Comparison of ENCODE assay signal across 7 mouse cellular contexts in genomic region chr11:103990049-103990557, GRCm38 (mm10). TPM values are rescaled to one million over a fixed set of nuclear protein-coding genes. Genes with fewer than 3 reads are reported as not detected.
DNase-seq lines count a peak whose midpoint lies in the region; ATAC-seq lines count a peak whose summit lies in the region.
"Not testable (repeated sequence)": the region's sequence is repeated elsewhere in the genome, so short reads cannot be mapped to it uniquely, and the experiment has no call there.

No protein-coding gene starts in this region.

- H3K9ac ChIP-seq in forebrain, embryonic 14.5 days (ENCODE audit: low read length); heart, embryonic 14.5 days (ENCODE audit: low read length); intestine, embryonic 14.5 days (ENCODE audit: low read length); neural tube, embryonic 11.5 days (ENCODE audit: low read length): not testable (repeated sequence)

- H3K27me3 ChIP-seq in forebrain, embryonic 14.5 days (replicated peaks; ENCODE audit: control insufficient read depth, insufficient read depth, low read length); heart, embryonic 14.5 days (ENCODE audit: control insufficient read depth, insufficient read depth, low read length); intestine, embryonic 14.5 days (replicated peaks; ENCODE audit: control insufficient read depth, insufficient read depth, low read length); neural tube, embryonic 11.5 days (ENCODE audit: control insufficient read depth, insufficient read depth, low read length): not testable (repeated sequence)

- H3K4me1 ChIP-seq in forebrain, embryonic 14.5 days (ENCODE audit: control insufficient read depth, insufficient read depth, low read length); heart, embryonic 14.5 days (ENCODE audit: control insufficient read depth in 2 of 2, insufficient read depth in 2 of 2, low read length in 2 of 2); intestine, embryonic 14.5 days (replicated peaks; ENCODE audit: control insufficient read depth, insufficient read depth, low read length); neural tube, embryonic 11.5 days (ENCODE audit: control insufficient read depth, insufficient read depth, low read length): not testable (repeated sequence)

- not testable (repeated sequence) for H3K4me3 ChIP-seq in forebrain, embryonic 14.5 days (ENCODE audit: low read depth, low read length); heart, embryonic 14.5 days (ENCODE audit: control insufficient read depth in 1 of 2, insufficient read depth in 1 of 2, low read depth in 1 of 2, low read length in 2 of 2); intestine, embryonic 14.5 days (ENCODE audit: low read depth, low read length); neural tube, embryonic 11.5 days (ENCODE audit: low read depth, low read length)

- WGBS in forebrain, embryonic 14.5 days, result 11% methylated on average over 12 of the region's 12 CpGs
- WGBS in heart, embryonic 14.5 days, result 17% methylated on average over 12 of the region's 12 CpGs
- 15% methylated on average over 12 of the region's 12 CpGs for WGBS in intestine, embryonic 14.5 days
- 14% methylated on average over 12 of the region's 12 CpGs for WGBS in neural tube, embryonic 11.5 days

- H3K4me2 ChIP-seq in forebrain, embryonic 14.5 days (ENCODE audit: low read length); heart, embryonic 14.5 days (ENCODE audit: low read length); intestine, embryonic 14.5 days (ENCODE audit: low read length); neural tube, embryonic 11.5 days (ENCODE audit: low read depth): not testable (repeated sequence)

- H3K36me3 ChIP-seq in forebrain, embryonic 14.5 days (ENCODE audit: control insufficient read depth, insufficient read depth, low read length), result peaks cover 12% of the 10 kb centered on the region
- peaks cover 11% of the 10 kb centered on the region; the same call in 1 of the 2 replicates for H3K36me3 ChIP-seq in heart, embryonic 14.5 days (ENCODE audit: control insufficient read depth, insufficient read depth, low read length)
- not testable (repeated sequence) for H3K36me3 ChIP-seq in intestine, embryonic 14.5 days (ENCODE audit: control insufficient read depth, insufficient read depth, low read length); neural tube, embryonic 11.5 days (ENCODE audit: control insufficient read depth, insufficient read depth, low read length)

- intact Hi-C loops in left cerebral cortex, postnatal 4 days (cut with DNase I), result not testable (repeated sequence)

- H3K27ac ChIP-seq in forebrain, embryonic 14.5 days (ENCODE audit: low read depth, low read length); heart, embryonic 14.5 days (replicated peaks in 1 of 2; ENCODE audit: control insufficient read depth in 1 of 2, insufficient read depth in 1 of 2, low read depth in 2 of 2, low read length in 2 of 2); intestine, embryonic 14.5 days (ENCODE audit: low read depth); neural tube, embryonic 11.5 days (ENCODE audit: low read depth, low read length): not testable (repeated sequence)

- peak; percentile 8 to 28 for DNase-seq in adrenal gland, postnatal 36 days
- DNase-seq in forebrain, embryonic 14.5 days (ENCODE audit: low spot score), result peak; percentile 34
- DNase-seq in intestine, embryonic 14.5 days (ENCODE audit: low spot score), result not testable (repeated sequence)
- DNase-seq in left cerebral cortex, postnatal 4 days, result peak; percentile 12
- peak; percentile 26 for DNase-seq in lung, postnatal 14 days
- DNase-seq in neural tube, embryonic 11.5 days (ENCODE audit: low spot score), result peak; percentile 23

- H3K9me3 ChIP-seq in forebrain, embryonic 14.5 days (replicated peaks; ENCODE audit: control insufficient read depth, low read length); heart, embryonic 14.5 days (ENCODE audit: control insufficient read depth, low read length); intestine, embryonic 14.5 days (ENCODE audit: control insufficient read depth, low read length); neural tube, embryonic 11.5 days (ENCODE audit: control insufficient read depth, low read length): not testable (repeated sequence)

- peak; percentile 64 for ATAC-seq in forebrain, embryonic 14.5 days
- ATAC-seq in heart, embryonic 14.5 days (ENCODE audit: insufficient number of reproducible peaks, insufficient read depth, low FRiP score, low read depth), result peak; percentile 67
- ATAC-seq in intestine, embryonic 14.5 days (replicated peaks; ENCODE audit: low FRiP score, low TSS enrichment, low read depth), result peak; percentile 36; the same call in 1 of the 2 replicates
- ATAC-seq in neural tube, embryonic 11.5 days (ENCODE audit: insufficient read depth, low FRiP score, low TSS enrichment), result peak; percentile 71

RNA-seq across cellular contexts. Expression of gene Arf2, which starts 23.6 kb away (rescaled TPM):
- total RNA-seq in adrenal gland, postnatal 36 days (2021), result 10 to 100 TPM; 48.5 to 59.1 TPM
- 176 and 193 TPM in 2 replicates for polyA plus RNA-seq in forebrain, embryonic 14.5 days (2014; fragmentation: Nextera tagmentation; extraction: Ambion mirVana)
- 60.0 and 66.0 TPM in 2 replicates for polyA plus RNA-seq in heart, embryonic 14.5 days (2014; fragmentation: Nextera tagmentation; extraction: Ambion mirVana)
- 48.8 and 57.5 TPM in 2 replicates for polyA plus RNA-seq in intestine, embryonic 14.5 days (2014; fragmentation: Nextera tagmentation; extraction: Ambion mirVana)
- 100 to 1,000 TPM; 138 to 141 TPM for total RNA-seq in left cerebral cortex, postnatal 4 days (2021)
- polyA plus RNA-seq in neural tube, embryonic 11.5 days (2014; fragmentation: Nextera tagmentation; extraction: Ambion mirVana), result 130 and 133 TPM in 2 replicates

RNA-seq across cellular contexts. Expression of gene Nsf, which starts 36.2 kb away (rescaled TPM):
- total RNA-seq in adrenal gland, postnatal 36 days (2021), result 100 to 1,000 TPM; 131 to 199 TPM
- 64.4 and 81.6 TPM in 2 replicates for polyA plus RNA-seq in forebrain, embryonic 14.5 days (2014; fragmentation: Nextera tagmentation; extraction: Ambion mirVana)
- polyA plus RNA-seq in heart, embryonic 14.5 days (2014; fragmentation: Nextera tagmentation; extraction: Ambion mirVana), result 26.6 and 26.8 TPM in 2 replicates
- 40.8 and 46.6 TPM in 2 replicates for polyA plus RNA-seq in intestine, embryonic 14.5 days (2014; fragmentation: Nextera tagmentation; extraction: Ambion mirVana)
- total RNA-seq in left cerebral cortex, postnatal 4 days (2021), result 100 to 1,000 TPM; 241 to 292 TPM
- 65.4 and 68.1 TPM in 2 replicates for polyA plus RNA-seq in neural tube, embryonic 11.5 days (2014; fragmentation: Nextera tagmentation; extraction: Ambion mirVana)
